ENCODE assay signal across 17 mouse cellular contexts in genomic region chr1:88783083-88783482, GRCm38 (mm10).
"Had no signal": no experiment of that assay in that cellular context is flagged by ENCODE, and none has a peak within 500 bp of the region (broad histone marks: within the 10 kb centered on the region; RNA-seq: fewer than 3 reads in every experiment).

No protein-coding gene starts in this region.

- H3K36me3 ChIP-seq: kidney, embryonic 15.5 days; limb, embryonic 12.5 days; liver, embryonic 13.5 days; midbrain, embryonic 15.5 days; neural tube, embryonic 13.5 days had no signal

- H3K9ac ChIP-seq: kidney, embryonic 15.5 days; limb, embryonic 12.5 days; liver, embryonic 13.5 days; liver, postnatal 0 days; midbrain, embryonic 15.5 days; neural tube, embryonic 13.5 days had no signal

- H3K4me1 ChIP-seq: kidney, embryonic 15.5 days; limb, embryonic 12.5 days; liver, embryonic 13.5 days; megakaryocyte, embryonic 14.5 days had no signal

- H3K4me3 ChIP-seq: kidney, embryonic 15.5 days; limb, embryonic 12.5 days; liver, embryonic 13.5 days; megakaryocyte, embryonic 14.5 days; midbrain, embryonic 15.5 days; neural tube, embryonic 13.5 days had no signal

- H3K4me2 ChIP-seq: kidney, embryonic 15.5 days; limb, embryonic 12.5 days; liver, embryonic 13.5 days; midbrain, embryonic 15.5 days; neural tube, embryonic 13.5 days had no signal

- ATAC-seq: liver, postnatal 0 days; midbrain, embryonic 15.5 days had no signal

- DNase-seq: kidney, adult 11 months; kidney, postnatal 36 days; layer of hippocampus, adult 9-11 months; layer of hippocampus, postnatal 36 days; liver; liver, embryonic 13.5 days; liver, postnatal 0 days; retina, postnatal 1 day; right cerebral cortex, postnatal 4 days; spleen, adult 18-20 months; thymus, postnatal 36 days had no signal

- H3K27me3 ChIP-seq: kidney, embryonic 15.5 days; limb, embryonic 12.5 days; liver, embryonic 13.5 days; megakaryocyte, embryonic 14.5 days; neural tube, embryonic 13.5 days had no signal

- H3K9me3 ChIP-seq: kidney, embryonic 15.5 days; liver, embryonic 13.5 days; midbrain, embryonic 15.5 days; neural tube, embryonic 13.5 days had no signal

- H3K27ac ChIP-seq: kidney, embryonic 15.5 days; limb, embryonic 12.5 days; liver, embryonic 13.5 days; macrophage; midbrain, embryonic 15.5 days; neural tube, embryonic 13.5 days had no signal
